ENCODE assay signal across 18 mouse cellular contexts in the genomic region with DNA sequence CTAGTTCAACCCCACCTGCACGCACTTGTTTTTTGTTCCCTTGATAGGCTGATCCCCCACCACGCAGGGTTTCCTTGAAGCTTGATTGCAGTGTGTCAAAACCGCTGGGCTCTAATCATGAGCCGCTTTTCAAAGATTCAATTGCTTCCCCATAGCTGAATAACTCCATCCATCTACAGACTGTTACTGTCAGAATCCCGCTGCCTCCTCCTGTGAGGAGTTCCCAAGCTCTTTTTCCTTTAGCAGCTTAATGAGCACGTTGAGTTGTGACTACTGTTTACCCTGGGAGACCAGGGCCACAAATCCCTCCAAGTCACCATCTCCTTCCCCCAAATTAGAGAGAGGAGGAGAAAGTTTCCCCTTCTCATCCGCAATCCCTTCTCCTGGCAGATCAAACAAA.
DNase-seq lines count a peak whose midpoint lies in the region; ATAC-seq lines count a peak whose summit lies in the region.
"Had no signal": no experiment of that assay in that cellular context is flagged by ENCODE, and none has a peak within 500 bp of the region (broad histone marks: within the 10 kb centered on the region; RNA-seq: fewer than 3 reads in every experiment).

No protein-coding gene starts in this region.

- H3K4me3 ChIP-seq in midbrain, embryonic 14.5 days (replicated peaks; ENCODE audit: low read depth, low read length): no peak overlapping the region
- H3K4me3 ChIP-seq in midbrain, embryonic 11.5 days (ENCODE audit: low read depth, low read length): no peak overlapping the region
- H3K4me3 ChIP-seq in embryonic facial prominence, embryonic 11.5 days (ENCODE audit: low read depth, low read length): no peak overlapping the region
- H3K4me3 ChIP-seq in forebrain, embryonic 13.5 days: no peak overlapping the region
- H3K4me3 ChIP-seq in liver, embryonic 12.5 days: no peak overlapping the region
- H3K4me3 ChIP-seq: embryonic facial prominence, embryonic 13.5 days; kidney, embryonic 15.5 days; limb, embryonic 13.5 days had no signal

- H3K36me3 ChIP-seq in midbrain, embryonic 14.5 days (ENCODE audit: control insufficient read depth, insufficient read depth, low read length): no peaks in the 10 kb centered on the region
- H3K36me3 ChIP-seq in midbrain, embryonic 11.5 days (ENCODE audit: control insufficient read depth, insufficient read depth, low read length): no peaks in the 10 kb centered on the region
- no peaks in the 10 kb centered on the region for H3K36me3 ChIP-seq in embryonic facial prominence, embryonic 11.5 days (replicated peaks; ENCODE audit: control insufficient read depth, insufficient read depth, low read depth, low read length)
- H3K36me3 ChIP-seq in forebrain, embryonic 13.5 days (ENCODE audit: poor library complexity, severe bottlenecking): no peaks in the 10 kb centered on the region
- no peaks in the 10 kb centered on the region for H3K36me3 ChIP-seq in liver, embryonic 12.5 days
- H3K36me3 ChIP-seq: embryonic facial prominence, embryonic 13.5 days; kidney, embryonic 15.5 days; limb, embryonic 13.5 days had no signal

- peaks cover 5% of the 10 kb centered on the region; the same call in 1 of the 2 replicates for H3K4me1 ChIP-seq in midbrain, embryonic 14.5 days (ENCODE audit: control insufficient read depth, insufficient read depth, low read length)
- H3K4me1 ChIP-seq in midbrain, embryonic 11.5 days (ENCODE audit: control insufficient read depth, insufficient read depth, low read length): no peaks in the 10 kb centered on the region
- H3K4me1 ChIP-seq in embryonic facial prominence, embryonic 11.5 days (ENCODE audit: control insufficient read depth, insufficient read depth, low read length): no peaks in the 10 kb centered on the region
- peaks cover 10% of the 10 kb centered on the region; the same call in 1 of the 2 replicates for H3K4me1 ChIP-seq in forebrain, embryonic 13.5 days
- H3K4me1 ChIP-seq in liver, embryonic 12.5 days: no peaks in the 10 kb centered on the region
- H3K4me1 ChIP-seq: embryonic facial prominence, embryonic 13.5 days; kidney, embryonic 15.5 days; limb, embryonic 13.5 days had no signal

- no peak overlapping the region for H3K4me2 ChIP-seq in midbrain, embryonic 14.5 days (ENCODE audit: low read length)
- H3K4me2 ChIP-seq in midbrain, embryonic 11.5 days: no peak overlapping the region
- no peak overlapping the region for H3K4me2 ChIP-seq in embryonic facial prominence, embryonic 11.5 days (ENCODE audit: low read depth, low read length)
- H3K4me2 ChIP-seq in forebrain, embryonic 13.5 days: peak overlapping the region; percentile 24
- no peak overlapping the region for H3K4me2 ChIP-seq in liver, embryonic 12.5 days
- H3K4me2 ChIP-seq: embryonic facial prominence, embryonic 13.5 days; kidney, embryonic 15.5 days; limb, embryonic 13.5 days had no signal

- no peak overlapping the region for H3K9ac ChIP-seq in midbrain, embryonic 14.5 days (replicated peaks; ENCODE audit: low read length)
- H3K9ac ChIP-seq in midbrain, embryonic 11.5 days (ENCODE audit: low read length): no peak overlapping the region
- H3K9ac ChIP-seq in embryonic facial prominence, embryonic 11.5 days (replicated peaks; ENCODE audit: low read length): no peak overlapping the region
- no peak overlapping the region for H3K9ac ChIP-seq in forebrain, embryonic 13.5 days
- H3K9ac ChIP-seq in liver, embryonic 12.5 days: no peak overlapping the region
- H3K9ac ChIP-seq: embryonic facial prominence, embryonic 13.5 days; kidney, embryonic 15.5 days; limb, embryonic 13.5 days; liver, embryonic 14.5 days had no signal

- no peaks in the 10 kb centered on the region for H3K27me3 ChIP-seq in midbrain, embryonic 14.5 days (ENCODE audit: control insufficient read depth, insufficient read depth, low read length)
- H3K27me3 ChIP-seq in midbrain, embryonic 11.5 days (ENCODE audit: control insufficient read depth, insufficient read depth, low read length): no peaks in the 10 kb centered on the region
- no peaks in the 10 kb centered on the region for H3K27me3 ChIP-seq in embryonic facial prominence, embryonic 11.5 days (ENCODE audit: control insufficient read depth, insufficient read depth, low read length)
- H3K27me3 ChIP-seq in forebrain, embryonic 13.5 days: no peaks in the 10 kb centered on the region; the same call in 1 of the 2 replicates
- no peaks in the 10 kb centered on the region for H3K27me3 ChIP-seq in liver, embryonic 12.5 days (replicated peaks)
- H3K27me3 ChIP-seq: embryonic facial prominence, embryonic 13.5 days; kidney, embryonic 15.5 days; limb, embryonic 13.5 days had no signal

- peak; percentile 56 for DNase-seq in midbrain, embryonic 14.5 days
- no peak for DNase-seq in midbrain, embryonic 11.5 days (ENCODE audit: low spot score, missing footprints)
- peak; percentile 39 for DNase-seq in embryonic facial prominence, embryonic 11.5 days (ENCODE audit: low spot score)
- no peak for DNase-seq in layer of hippocampus, adult 11-12 months (ENCODE audit: low spot score)
- no peak for DNase-seq in kidney, postnatal 10 days
- DNase-seq: adrenal gland, postnatal 25 days; cerebellum, adult 11-12 months; cerebellum, postnatal 25 days; gastrocnemius, postnatal 36 days; right cerebral cortex, adult 18-20 months had no signal

- H3K9me3 ChIP-seq in midbrain, embryonic 14.5 days (ENCODE audit: control insufficient read depth, low read length): no peaks in the 10 kb centered on the region
- no peaks in the 10 kb centered on the region for H3K9me3 ChIP-seq in midbrain, embryonic 11.5 days (ENCODE audit: control insufficient read depth, low read length)
- no peaks in the 10 kb centered on the region for H3K9me3 ChIP-seq in embryonic facial prominence, embryonic 11.5 days (replicated peaks; ENCODE audit: control insufficient read depth, low read length)
- H3K9me3 ChIP-seq in forebrain, embryonic 13.5 days (replicated peaks): no peaks in the 10 kb centered on the region
- H3K9me3 ChIP-seq in liver, embryonic 12.5 days (replicated peaks): no peaks in the 10 kb centered on the region; the same call in 1 of the 2 replicates
- H3K9me3 ChIP-seq: embryonic facial prominence, embryonic 13.5 days; kidney, embryonic 15.5 days; limb, embryonic 13.5 days had no signal

- WGBS in midbrain, embryonic 14.5 days: 15% methylated on average over 7 of the region's 7 CpGs
- WGBS in midbrain, embryonic 11.5 days: 24% methylated on average over 7 of the region's 7 CpGs
- 19% methylated on average over 7 of the region's 7 CpGs for WGBS in embryonic facial prominence, embryonic 11.5 days
- 2% methylated on average over 7 of the region's 7 CpGs for WGBS in forebrain, embryonic 13.5 days
- WGBS in liver, embryonic 12.5 days (ENCODE audit: insufficient replicate concordance): 45% methylated on average over 7 of the region's 7 CpGs

- ATAC-seq in midbrain, embryonic 14.5 days (ENCODE audit: low FRiP score, low TSS enrichment): no peak
- no peak for ATAC-seq in midbrain, embryonic 11.5 days (ENCODE audit: low FRiP score)
- ATAC-seq in embryonic facial prominence, embryonic 11.5 days (replicated peaks; ENCODE audit: insufficient number of reproducible peaks, low FRiP score, low TSS enrichment, low read depth): no peak
- peak; percentile 75 for ATAC-seq in forebrain, embryonic 13.5 days
- no peak for ATAC-seq in liver, embryonic 12.5 days
- ATAC-seq: intestine, postnatal 0 days had no signal

- no peak overlapping the region for H3K27ac ChIP-seq in midbrain, embryonic 14.5 days (replicated peaks; ENCODE audit: low read depth, low read length)
- H3K27ac ChIP-seq in midbrain, embryonic 11.5 days (ENCODE audit: low read depth, low read length): no peak overlapping the region
- H3K27ac ChIP-seq in embryonic facial prominence, embryonic 11.5 days (replicated peaks; ENCODE audit: low read depth, low read length): no peak overlapping the region
- H3K27ac ChIP-seq in forebrain, embryonic 13.5 days: no peak overlapping the region
- H3K27ac ChIP-seq in liver, embryonic 12.5 days: no peak overlapping the region
- H3K27ac ChIP-seq: embryonic facial prominence, embryonic 13.5 days; kidney, embryonic 15.5 days; limb, embryonic 13.5 days; liver, embryonic 14.5 days; macrophage had no signal

Comparison
In these comparisons a context has a peak if more than half of its experiments do, and no peak if none do; other contexts are left out.
1. DNase-seq: peak in midbrain, embryonic 14.5 days (single experiment) and embryonic facial prominence, embryonic 11.5 days (single experiment); none in midbrain, embryonic 11.5 days (single experiment), layer of hippocampus, adult 11-12 months (single experiment) and kidney, postnatal 10 days (single experiment).